Mouse (Mus musculus): ENCODE results near the gene Spata21.

DNA sequence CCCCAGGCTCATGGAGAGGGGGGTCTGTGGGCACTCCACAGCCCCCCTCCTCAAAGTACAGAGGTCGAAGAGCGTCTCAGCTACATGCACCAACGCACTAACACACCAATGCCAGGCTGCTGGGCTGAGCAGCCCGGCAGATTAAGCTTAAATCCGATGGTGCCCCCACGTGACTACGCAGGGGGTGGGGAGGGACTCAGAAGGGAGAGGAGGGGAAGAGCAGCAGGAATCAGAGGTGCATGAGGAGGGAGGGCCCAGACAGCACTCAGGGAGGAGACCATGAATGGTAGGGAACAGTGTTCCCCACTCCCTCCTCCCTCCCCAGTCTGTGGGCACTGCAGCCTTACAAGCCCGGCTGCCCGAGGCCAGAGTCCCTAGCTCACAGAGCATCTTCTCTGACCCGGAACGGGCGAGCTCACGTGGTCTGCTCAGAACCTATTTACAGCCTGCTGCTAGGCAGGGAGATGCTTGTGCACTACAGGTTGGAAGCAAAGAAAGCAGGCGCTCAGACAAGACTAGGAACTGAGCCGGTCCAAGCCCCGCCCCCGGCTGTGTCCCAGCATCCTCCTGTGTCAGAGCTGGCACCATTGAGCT lies 34.5 kb upstream of the Spata21 start:
- TF ChIP-seq CTCF (IDR thresholded peaks at IDR 0.05; ENCODE audit: borderline replicate concordance, insufficient read depth, low read length) = no peak
- TF ChIP-seq POLR2A (IDR thresholded peaks at IDR 0.05; ENCODE audit: low read depth, low read length) = no peak

Data from embryonic fibroblast, embryonic 13.5 days (primary cell).